Mouse (Mus musculus) B cell, adult (primary cell): ENCODE results near the gene Odaph. TPM values are rescaled to one million over a fixed set of nuclear protein-coding genes. Genes with fewer than 3 reads are reported as not detected.

Source experiments
- total RNA-seq: library from RNA; stranded (reverse); gene quantifications from 4 replicates; pipeline ENCODE4 v1.2.4, GENCODE M21; 2023; ENCODE audit not compliant: inconsistent age

Gene Odaph
- 1.4 to 4.0 TPM (median 2.3 TPM) in 4 replicates for total RNA-seq

DNA sequence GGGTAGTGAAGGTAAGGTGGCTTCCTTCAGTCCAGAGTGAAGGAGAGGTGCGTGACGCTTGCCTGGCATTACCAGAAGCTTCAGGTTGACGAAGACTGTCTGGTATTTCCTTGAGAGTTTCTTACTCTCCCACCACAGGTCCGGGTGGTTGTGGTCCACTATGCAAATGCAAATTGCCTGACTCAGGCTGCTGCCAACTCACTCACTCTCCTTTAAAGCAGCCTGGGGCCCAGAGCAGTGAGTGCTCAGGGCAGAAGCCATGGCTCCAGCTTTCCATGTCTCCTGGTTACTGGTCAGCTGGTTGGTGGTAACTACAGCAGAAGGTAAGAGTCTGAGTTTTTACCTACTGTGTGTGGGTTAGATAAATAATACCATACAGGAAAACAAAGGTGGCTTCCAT lies at the start of gene Odaph:
TSS of gene Odaph (plus strand) at position 240 of the 400 bp plus-strand sequence.

DNA sequence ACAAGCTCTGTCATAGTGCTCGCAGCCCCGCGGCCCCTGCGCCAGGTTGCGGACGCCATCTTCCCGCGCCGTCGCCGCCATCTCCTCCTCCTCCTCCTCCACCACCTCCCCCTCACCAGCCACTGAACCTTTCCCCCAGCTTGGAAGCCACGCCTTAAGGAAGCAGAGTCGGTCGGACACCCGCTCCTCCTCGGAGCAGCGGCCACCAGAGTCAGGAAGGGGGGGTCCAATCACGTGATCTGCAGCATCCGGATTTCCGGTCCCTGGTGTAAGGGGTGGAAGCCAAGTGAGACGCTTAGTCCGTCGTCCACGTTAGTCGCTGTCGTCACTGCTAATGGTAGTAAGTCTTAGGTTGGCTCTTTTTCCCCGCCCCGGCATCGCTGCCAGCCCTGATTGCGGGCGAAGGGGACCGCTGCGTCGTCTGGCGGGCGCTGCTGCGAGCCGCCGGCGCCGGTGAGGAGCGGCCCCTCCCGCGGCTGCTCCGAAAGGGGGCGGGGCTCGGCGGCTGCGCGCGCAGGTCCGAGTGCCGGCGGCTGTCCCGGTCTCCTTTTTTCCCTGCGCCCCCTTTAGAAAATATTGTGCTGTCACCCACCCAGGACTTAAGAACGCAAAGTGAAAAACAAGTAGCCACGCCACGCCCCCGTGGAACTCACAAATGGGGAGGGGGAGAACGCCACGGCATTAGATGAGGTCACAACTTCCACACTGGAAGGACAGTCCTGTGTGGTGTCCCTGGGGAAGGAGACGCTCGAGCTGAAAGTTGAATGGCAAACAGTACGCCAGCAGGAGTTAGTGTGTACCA lies 24.4 kb upstream of the Odaph start, which contains the start of gene Rchy1:
TSS of gene Rchy1 (minus strand) at position 430 of the 802 bp plus-strand sequence.

DNA sequence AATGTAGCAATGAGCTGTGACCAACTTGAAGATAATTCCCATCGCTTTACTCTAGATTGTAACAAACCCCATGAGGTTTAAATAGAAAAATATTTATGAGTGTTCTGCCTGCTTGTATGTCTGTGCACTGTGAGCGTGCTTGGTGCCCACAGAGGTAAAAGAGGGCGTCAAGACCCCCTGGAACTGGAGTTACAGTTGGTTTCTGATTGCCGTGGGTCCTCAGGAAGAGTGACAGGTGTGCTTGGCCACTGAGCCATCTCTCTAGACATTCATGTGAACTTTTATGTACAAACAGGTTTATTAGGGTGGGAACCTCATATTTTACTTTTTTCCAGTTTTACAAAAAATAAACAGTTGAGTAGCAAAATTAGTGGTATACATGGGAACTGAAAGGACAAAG lies 56.5 kb downstream of the Odaph start, which contains the start of gene Cdkl2:
TSS of gene Cdkl2 (minus strand) at position 101 of the 400 bp plus-strand sequence.

Other genes with a start within 250 kb of the Odaph start
- gene Rchy1, start 24.4 kb upstream of the Odaph start, total RNA-seq: 127 to 143 TPM (median 141 TPM) in 4 replicates
- gene Cdkl2, start 56.4 kb downstream of the Odaph start, total RNA-seq: 0.64 to 1.0 TPM (median 0.85 TPM) in 4 replicates
- 106 to 116 TPM (median 107 TPM) in 4 replicates for gene G3bp2, start 96.2 kb downstream of the Odaph start, total RNA-seq
- 63.1 to 69.4 TPM (median 64.3 TPM) in 4 replicates for gene Uso1, start 150.5 kb downstream of the Odaph start, total RNA-seq
- not detected in 4 replicates for gene U90926, start 227.9 kb downstream of the Odaph start, total RNA-seq